Mouse (Mus musculus) forebrain, embryonic 13.5 days (tissue): ENCODE measurements at regions not wholly inside any gene's neighbourhood (a gene's known extent, or its start where the extent isn't known, plus 50 kb on each side); places are given as distances from the start of the nearest gene placed in this dataset.

Experiments
- ATAC-seq: fragments of 200-750 bp; cut with Nextera tagmentation; 2 replicates; pipeline ENCODE4 v1.8.0; 2017
- H3K27ac ChIP-seq: fragments of 300-500 bp; sonication (generic); 2 replicates; pipeline ENCODE4 v1.5.1; 2015; ENCODE audit warnings: inconsistent platforms, mild to moderate bottlenecking, moderate library complexity
- H3K27me3 ChIP-seq: fragments of 300-500 bp; sonication (generic); 2 replicates; pipeline ENCODE4 v1.6.1; 2015; ENCODE audit warnings: mild to moderate bottlenecking, inconsistent platforms
- H3K36me3 ChIP-seq: fragments of 300-500 bp; sonication (generic); 2 replicates; pipeline ENCODE4 v1.6.1; 2015; ENCODE audit warnings: mild to moderate bottlenecking, inconsistent platforms; ENCODE audit not compliant: poor library complexity, severe bottlenecking
- H3K4me1 ChIP-seq: fragments of 300-500 bp; sonication (generic); 2 replicates; pipeline ENCODE4 v1.6.1; 2015; ENCODE audit warnings: inconsistent platforms
- H3K4me2 ChIP-seq: fragments of 300-500 bp; sonication (generic); 2 replicates; pipeline ENCODE4 v1.6.1; 2015; ENCODE audit warnings: inconsistent platforms, mild to moderate bottlenecking, moderate library complexity
- H3K4me3 ChIP-seq: fragments of 300-500 bp; sonication (generic); 2 replicates; pipeline ENCODE4 v1.5.1; 2015; ENCODE audit warnings: mild to moderate bottlenecking, inconsistent platforms
- H3K9ac ChIP-seq: fragments of 300-500 bp; sonication (generic); 2 replicates; pipeline ENCODE4 v1.6.1; 2015; ENCODE audit warnings: mild to moderate bottlenecking, inconsistent platforms
- H3K9me3 ChIP-seq: fragments of 300-500 bp; sonication (generic); replicated peaks from 2 replicates; pipeline ENCODE4 v1.6.1; 2016; ENCODE audit warnings: inconsistent platforms
- WGBS: fragments of 180-500 bp; shearing (Covaris S2); methylation state at CpG from one replicate; pipeline ENCODE4 v1.1.7; 2015; 5-methylcytosine and 5-hydroxymethylcytosine counted together

DNA sequence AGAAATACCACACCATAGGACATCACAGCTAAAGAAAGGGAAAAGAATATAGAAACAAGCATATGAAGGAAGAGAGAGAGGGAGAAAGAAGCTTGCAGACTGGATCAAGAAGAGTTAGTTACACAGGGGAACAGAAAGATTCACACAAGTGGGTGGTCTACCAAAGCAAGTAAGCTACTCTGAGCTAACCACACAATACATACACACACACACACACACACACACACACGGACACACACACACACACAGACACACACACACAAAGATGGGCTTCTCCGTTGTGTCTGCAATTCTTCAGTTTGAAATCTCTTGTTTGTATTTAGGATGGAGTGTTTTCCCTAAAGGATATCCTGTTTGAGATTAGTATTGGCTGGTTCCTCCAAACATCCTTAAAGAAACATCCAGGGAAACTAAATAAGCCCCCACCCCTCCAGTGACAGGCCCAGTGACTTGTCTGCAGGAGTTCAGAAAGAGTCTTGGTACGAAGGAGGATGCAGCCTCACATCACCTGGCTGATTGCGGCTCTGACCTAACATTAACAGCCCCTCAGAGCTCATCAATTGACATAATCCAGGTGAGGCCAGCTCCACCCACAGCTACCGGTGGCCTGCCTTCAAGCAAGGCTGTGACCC is 69.7 kb upstream of the Gm45716 start:
- no peak for ATAC-seq
- no peaks in the 10 kb centered on the region for H3K36me3 ChIP-seq
- no peak overlapping the region for H3K4me3 ChIP-seq
- no peak overlapping the region for H3K9ac ChIP-seq
- no peaks in the 10 kb centered on the region for H3K27me3 ChIP-seq
- WGBS, result 69% methylated on average over 5 of the region's 5 CpGs
- H3K4me2 ChIP-seq, result no peak overlapping the region
- peaks cover 7% of the 10 kb centered on the region; the same call in 1 of the 2 replicates for H3K4me1 ChIP-seq
- no peak overlapping the region for H3K27ac ChIP-seq
- H3K9me3 ChIP-seq, result no peaks in the 10 kb centered on the region

DNA sequence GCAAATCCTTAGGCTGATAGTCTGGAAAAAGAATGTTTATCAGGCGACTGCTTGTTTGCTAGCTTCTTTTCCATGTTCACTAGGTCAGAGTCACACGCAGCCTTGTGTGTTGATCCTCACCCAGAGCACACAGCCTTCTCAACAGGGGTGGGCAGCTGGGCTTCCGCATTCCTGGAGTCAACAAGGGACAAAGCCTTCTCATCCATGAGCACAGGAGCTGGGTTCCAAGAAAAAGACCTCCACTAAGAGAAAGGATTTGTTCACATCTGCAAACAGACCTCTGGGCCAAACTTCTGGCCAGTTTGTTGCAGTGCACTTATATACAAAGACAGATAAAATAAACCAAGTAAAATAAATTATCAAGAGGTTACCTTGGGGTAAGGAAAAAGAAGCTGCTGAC is 65.6 kb upstream of the Gm45716 start:
- Histone ChIP-seq H3K27ac (no peak overlapping the region), H3K9me3 (no peaks in the 10 kb centered on the region), H3K4me2 (no peak overlapping the region), H3K36me3 (no peaks in the 10 kb centered on the region), H3K4me3 (no peak overlapping the region), H3K4me1 (peaks cover 6% of the 10 kb centered on the region; the same call in 1 of the 2 replicates), H3K27me3 (no peaks in the 10 kb centered on the region), H3K9ac (no peak overlapping the region)
- ATAC-seq, result no peak
- 36% methylated on average over 3 of the region's 3 CpGs for WGBS

GRCm38 (mm10) chr11:90122709-90123108 is 64.8 kb upstream of the Gm45716 start:
- H3K36me3 ChIP-seq, result no peaks in the 10 kb centered on the region
- WGBS, result 72% methylated on average over 3 of the region's 3 CpGs
- H3K4me1 ChIP-seq, result no peaks in the 10 kb centered on the region
- H3K27ac ChIP-seq, result no peak overlapping the region
- no peaks in the 10 kb centered on the region for H3K9me3 ChIP-seq
- no peaks in the 10 kb centered on the region for H3K27me3 ChIP-seq
- no peak overlapping the region for H3K4me2 ChIP-seq
- H3K4me3 ChIP-seq, result no peak overlapping the region
- no peak overlapping the region for H3K9ac ChIP-seq
- ATAC-seq, result no peak

GRCm38 (mm10) chr11:90123851-90124250 is 63.6 kb upstream of the Gm45716 start:
- no peak for ATAC-seq
- no peak overlapping the region for H3K4me3 ChIP-seq
- no peaks in the 10 kb centered on the region for H3K27me3 ChIP-seq
- no peaks in the 10 kb centered on the region for H3K36me3 ChIP-seq
- H3K4me1 ChIP-seq, result no peaks in the 10 kb centered on the region
- WGBS, result 83% methylated on average over 5 of the region's 5 CpGs
- no peak overlapping the region for H3K27ac ChIP-seq
- no peak overlapping the region for H3K9ac ChIP-seq
- H3K4me2 ChIP-seq, result no peak overlapping the region
- H3K9me3 ChIP-seq, result no peaks in the 10 kb centered on the region

GRCm38 (mm10) chr11:90126289-90126688 is 61.2 kb upstream of the Gm45716 start:
- peaks cover 17% of the 10 kb centered on the region for H3K4me1 ChIP-seq
- H3K4me2 ChIP-seq, result no peak overlapping the region
- WGBS, result 86% methylated on average over 4 of the region's 4 CpGs
- H3K4me3 ChIP-seq, result no peak overlapping the region
- H3K9ac ChIP-seq, result no peak overlapping the region
- H3K27ac ChIP-seq, result no peak overlapping the region
- ATAC-seq, result no peak
- H3K36me3 ChIP-seq, result no peaks in the 10 kb centered on the region
- no peaks in the 10 kb centered on the region for H3K27me3 ChIP-seq
- no peaks in the 10 kb centered on the region for H3K9me3 ChIP-seq

DNA sequence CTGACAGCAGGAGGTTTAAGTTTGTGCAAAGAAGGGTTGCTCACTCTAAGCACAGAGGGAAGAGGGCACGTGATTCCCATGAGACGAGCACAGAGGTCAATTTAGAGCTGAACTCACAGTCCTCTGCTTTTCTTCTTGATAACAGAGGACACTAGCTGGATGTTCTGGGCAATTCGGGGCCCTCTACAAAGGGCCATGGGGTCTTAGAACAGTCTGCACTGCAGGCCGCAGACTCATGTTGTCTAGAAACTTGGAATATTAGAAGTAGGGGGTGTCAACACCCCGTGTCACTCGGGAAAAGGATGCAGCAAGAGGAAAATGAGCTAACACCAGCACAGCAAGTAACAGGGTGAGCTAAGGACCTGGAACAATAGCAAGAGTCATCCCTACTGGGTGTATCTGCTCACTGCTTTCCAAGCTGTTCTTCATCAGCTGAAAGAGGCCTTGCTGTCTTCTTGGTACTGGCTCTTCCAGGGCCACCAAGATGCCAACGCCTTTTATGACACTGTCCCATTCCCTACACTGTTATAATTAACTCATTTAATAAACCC is 58.5 kb upstream of the Gm45716 start:
- H3K27me3 ChIP-seq, result no peaks in the 10 kb centered on the region
- no peaks in the 10 kb centered on the region for H3K9me3 ChIP-seq
- H3K36me3 ChIP-seq, result no peaks in the 10 kb centered on the region
- no peak overlapping the region for H3K4me2 ChIP-seq
- H3K4me1 ChIP-seq, result peaks cover 17% of the 10 kb centered on the region
- WGBS, result 79% methylated on average over 7 of the region's 7 CpGs
- no peak overlapping the region for H3K9ac ChIP-seq
- H3K4me3 ChIP-seq, result no peak overlapping the region
- no peak for ATAC-seq
- no peak overlapping the region for H3K27ac ChIP-seq

GRCm38 (mm10) chr11:90129793-90130624 is 57.5 kb upstream of the Gm45716 start:
- no peak overlapping the region; the same call in 1 of the 2 replicates for H3K27ac ChIP-seq
- H3K36me3 ChIP-seq, result no peaks in the 10 kb centered on the region
- no peak overlapping the region for H3K4me3 ChIP-seq
- no peak overlapping the region for H3K9ac ChIP-seq
- no peak for ATAC-seq
- 48% methylated on average over 12 of the region's 12 CpGs for WGBS
- H3K4me2 ChIP-seq, result peak overlapping the region; percentile 3; the same call in 1 of the 2 replicates
- H3K9me3 ChIP-seq, result no peaks in the 10 kb centered on the region
- no peaks in the 10 kb centered on the region for H3K27me3 ChIP-seq
- H3K4me1 ChIP-seq, result peaks cover 17% of the 10 kb centered on the region

GRCm38 (mm10) chr11:90130635-90131034 is 56.8 kb upstream of the Gm45716 start:
- Histone ChIP-seq H3K4me1 (peaks cover 17% of the 10 kb centered on the region), H3K4me3 (no peak overlapping the region), H3K4me2 (no peak overlapping the region), H3K27me3 (no peaks in the 10 kb centered on the region), H3K36me3 (no peaks in the 10 kb centered on the region), H3K9me3 (no peaks in the 10 kb centered on the region), H3K9ac (no peak overlapping the region), H3K27ac (no peak overlapping the region)
- no CpG with 5 or more reads among the region's 1 CpGs for WGBS
- ATAC-seq, result peak; percentile 55

DNA sequence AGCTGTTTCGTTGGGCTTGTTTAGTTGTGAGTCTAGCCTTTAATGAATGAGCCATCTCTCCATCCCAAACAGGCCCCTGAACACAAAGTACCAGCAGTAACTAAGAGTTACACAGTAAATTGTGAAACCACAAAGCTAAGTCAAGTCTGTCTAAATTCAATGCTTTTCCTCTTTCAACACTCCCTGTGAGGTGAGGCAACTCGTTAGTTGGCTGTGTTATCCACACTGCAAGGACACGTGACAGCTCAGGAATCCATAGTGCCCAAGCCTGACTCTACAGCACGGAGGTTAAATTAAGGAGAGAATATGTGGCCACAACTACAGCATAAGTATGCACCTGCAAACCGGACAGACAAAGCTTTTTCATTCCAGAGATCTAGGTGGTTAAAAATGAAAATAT is 54.9 kb upstream of the Gm45716 start:
- no peak for ATAC-seq
- H3K9ac ChIP-seq, result no peak overlapping the region
- 66% methylated on average over 5 of the region's 5 CpGs for WGBS
- no peaks in the 10 kb centered on the region for H3K9me3 ChIP-seq
- H3K27ac ChIP-seq, result no peak overlapping the region
- H3K27me3 ChIP-seq, result no peaks in the 10 kb centered on the region
- no peaks in the 10 kb centered on the region for H3K36me3 ChIP-seq
- no peak overlapping the region for H3K4me3 ChIP-seq
- H3K4me1 ChIP-seq, result peaks cover 17% of the 10 kb centered on the region
- H3K4me2 ChIP-seq, result no peak overlapping the region

- Histone ChIP-seq H3K9ac (no peak overlapping the region), H3K4me2 (no peak overlapping the region)
- WGBS, result 89% methylated on average over 7 of the region's 7 CpGs
Measured at GRCm38 (mm10) chr11:90136307-90136706, 51.2 kb upstream of the Gm45716 start.

More at GRCm38 (mm10) chr11:90136307-90136706, 51.2 kb upstream of the Gm45716 start:
- Histone ChIP-seq H3K27me3 (no peaks in the 10 kb centered on the region), H3K36me3 (no peaks in the 10 kb centered on the region), H3K4me1 (no peaks in the 10 kb centered on the region), H3K9me3 (no peaks in the 10 kb centered on the region), H3K4me3 (no peak overlapping the region), H3K27ac (no peak overlapping the region)
- no peak for ATAC-seq
